Mouse (Mus musculus): ENCODE data around the gene Pla2r1. TPM values are rescaled to one million over a fixed set of nuclear protein-coding genes. Genes with fewer than 3 reads are reported as not detected.

The Pla2r1 gene
- 0.46 and 0.75 TPM in 2 replicates for polyA plus RNA-seq (2015; fragmentation: Nextera tagmentation; extraction: Ambion mirVana)

DNA sequence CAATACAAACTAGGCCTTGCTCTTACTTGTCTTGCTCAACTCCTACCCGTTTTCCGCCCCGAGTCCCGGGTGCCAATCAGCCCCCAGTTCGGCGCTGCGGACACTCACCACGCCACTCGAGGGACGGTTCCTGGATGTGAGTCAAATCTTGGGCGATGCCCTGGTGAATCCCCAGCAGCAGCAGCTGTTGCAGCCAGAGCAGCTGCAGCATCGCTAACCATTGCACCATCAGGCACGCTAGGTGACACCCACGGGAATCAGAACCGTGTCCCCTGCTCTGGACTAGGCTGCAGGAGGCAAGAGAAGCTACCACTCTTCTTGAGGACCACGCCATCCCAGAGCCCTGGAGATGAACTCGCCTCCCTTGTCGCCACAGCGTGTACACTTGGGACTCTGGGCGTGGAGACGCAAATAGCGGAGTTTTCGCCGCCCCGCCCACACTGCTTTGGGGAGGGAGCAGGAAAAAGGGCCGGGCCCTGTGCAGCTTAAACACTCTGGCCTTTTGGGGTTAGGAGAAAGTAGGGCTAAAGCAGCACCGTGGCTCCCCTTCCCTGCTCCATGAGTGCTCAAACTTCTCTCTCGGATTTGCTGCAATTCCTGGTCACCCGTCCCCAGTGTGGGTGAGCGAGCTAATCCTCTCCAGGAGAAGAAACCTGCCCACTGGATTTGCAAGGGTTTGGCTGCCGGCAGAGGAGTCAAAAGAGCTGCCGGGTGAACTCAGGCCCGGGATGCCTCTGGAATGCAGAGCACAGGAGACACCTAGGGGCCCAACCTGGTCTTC, at the start of gene Pla2r1:
Gene Pla2r1 (minus strand): TSS at position 407 of the 781 bp plus-strand sequence.

DNA sequence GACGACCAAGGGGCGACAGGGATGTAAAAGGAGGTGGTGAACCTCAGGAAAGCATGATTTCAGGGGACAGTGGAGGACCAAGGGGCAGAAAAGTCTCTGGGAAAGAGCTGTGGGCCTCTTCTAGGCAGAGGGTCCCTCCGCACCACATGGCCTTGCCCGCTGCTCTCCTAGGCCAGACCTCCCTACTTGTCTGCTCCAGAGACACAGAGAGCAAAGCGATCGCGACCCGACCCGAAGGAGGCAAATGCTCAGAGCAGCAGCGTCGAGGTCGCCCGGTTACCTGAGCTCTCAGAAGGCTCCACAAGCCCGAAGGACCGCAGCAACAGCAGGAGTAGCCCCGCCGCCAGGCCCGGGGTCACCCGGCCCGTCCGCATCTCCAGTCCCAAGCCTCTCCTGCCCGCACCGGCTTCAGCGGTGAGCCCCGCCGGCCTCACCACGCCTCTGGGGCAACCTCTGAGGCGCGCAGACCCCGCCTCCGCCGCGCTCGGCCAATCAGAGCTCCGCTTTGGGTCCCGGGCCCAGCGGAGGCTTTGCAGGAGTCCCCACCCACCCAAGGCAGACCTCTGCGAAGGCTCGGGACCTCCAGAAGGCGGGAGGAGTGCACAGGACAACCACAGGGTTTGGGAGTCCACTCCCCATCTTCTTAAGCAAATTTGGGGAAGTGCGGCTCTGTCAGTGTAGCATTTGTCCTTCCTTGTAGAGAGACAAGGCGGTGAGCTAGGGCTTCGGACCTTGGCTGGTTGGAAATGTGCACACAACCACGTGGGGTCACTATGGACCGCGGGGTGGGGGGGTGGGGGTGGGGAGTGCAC, 170.0 kb downstream of the Pla2r1 start, which contains the start of gene Ly75:
Gene Ly75 (minus strand): TSS at position 446 of the 812 bp plus-strand sequence.

Other genes starting within 250 kb of the Pla2r1 start
- gene Ly75, start 170.0 kb downstream of the Pla2r1 start, polyA plus RNA-seq (2015; fragmentation: Nextera tagmentation; extraction: Ambion mirVana): 2.4 and 2.5 TPM in 2 replicates
- gene Itgb6, start 169.3 kb upstream of the Pla2r1 start, polyA plus RNA-seq (2015; fragmentation: Nextera tagmentation; extraction: Ambion mirVana): not detected in 2 replicates

Measured in neural tube, postnatal 0 days (tissue).